Mouse (Mus musculus) activated CD4-positive, CD25-positive, alpha-beta regulatory T cell, adult 9 weeks (primary cell): Measurements from ENCODE around the gene Gm28042. TPM values are rescaled to one million over a fixed set of nuclear protein-coding genes. Genes with fewer than 3 reads are reported as not detected.

Source experiments
- polyA plus RNA-seq: library from polyadenylated mRNA; unstranded; fragments of 100-300 nt; shearing (Covaris generic); gene quantifications from one replicate; pipeline ENCODE4 v1.2.1, GENCODE M21; 2017

Gm28042 gene
- 7.9 TPM for polyA plus RNA-seq

DNA sequence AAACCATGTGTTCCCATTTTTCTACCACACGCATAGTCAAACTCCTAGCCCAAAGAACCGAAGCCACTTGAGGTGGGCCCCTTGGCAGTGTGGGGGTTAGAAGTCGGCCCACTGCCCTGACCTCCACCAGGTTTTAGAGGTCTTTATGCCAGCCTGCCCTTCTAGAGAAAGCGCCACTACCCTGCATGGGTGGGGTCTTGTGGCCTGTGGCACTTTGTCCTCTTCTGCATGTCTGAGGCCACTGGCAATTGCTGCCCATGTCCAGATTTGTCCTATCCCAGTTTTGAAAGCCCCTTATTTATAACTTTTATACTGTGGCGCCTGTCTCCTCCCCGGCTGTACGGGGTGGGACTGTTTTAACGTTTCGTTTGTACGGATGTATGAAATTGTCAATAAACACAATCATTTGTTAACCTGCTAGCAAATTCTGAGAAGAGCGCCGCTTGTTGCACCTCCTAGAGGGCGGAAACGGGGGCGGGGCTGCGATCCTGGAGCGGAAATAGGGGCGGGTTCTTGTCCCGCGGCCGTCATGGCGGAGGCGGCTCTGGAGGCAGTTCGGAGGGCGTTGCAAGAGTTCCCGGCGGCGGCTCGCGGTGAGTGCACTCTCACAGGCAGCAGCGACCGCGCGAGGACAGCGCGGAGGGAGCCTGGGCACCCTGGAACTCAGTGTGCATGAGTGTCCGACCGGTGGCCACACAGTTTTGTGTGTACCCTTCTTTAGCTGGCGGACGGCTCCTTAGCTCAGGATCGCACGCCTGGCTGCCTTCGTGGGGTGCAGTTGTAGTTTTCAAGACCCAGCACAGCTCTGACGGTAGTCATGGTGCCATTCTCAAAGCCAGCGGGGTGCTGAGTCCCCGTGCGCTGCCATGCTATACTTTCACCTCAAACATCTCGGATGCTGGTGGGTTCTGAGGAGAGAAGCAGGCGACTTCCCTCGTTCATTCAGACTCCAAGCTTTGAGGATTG is at the start of gene Gm28042, which contains the start of gene Jmjd7:
Gene Gm28042, plus strand, starts transcription at position 510 of the 966 bp plus-strand sequence.
Gene Jmjd7, plus strand, starts transcription at position 500 of the 966 bp plus-strand sequence.

DNA sequence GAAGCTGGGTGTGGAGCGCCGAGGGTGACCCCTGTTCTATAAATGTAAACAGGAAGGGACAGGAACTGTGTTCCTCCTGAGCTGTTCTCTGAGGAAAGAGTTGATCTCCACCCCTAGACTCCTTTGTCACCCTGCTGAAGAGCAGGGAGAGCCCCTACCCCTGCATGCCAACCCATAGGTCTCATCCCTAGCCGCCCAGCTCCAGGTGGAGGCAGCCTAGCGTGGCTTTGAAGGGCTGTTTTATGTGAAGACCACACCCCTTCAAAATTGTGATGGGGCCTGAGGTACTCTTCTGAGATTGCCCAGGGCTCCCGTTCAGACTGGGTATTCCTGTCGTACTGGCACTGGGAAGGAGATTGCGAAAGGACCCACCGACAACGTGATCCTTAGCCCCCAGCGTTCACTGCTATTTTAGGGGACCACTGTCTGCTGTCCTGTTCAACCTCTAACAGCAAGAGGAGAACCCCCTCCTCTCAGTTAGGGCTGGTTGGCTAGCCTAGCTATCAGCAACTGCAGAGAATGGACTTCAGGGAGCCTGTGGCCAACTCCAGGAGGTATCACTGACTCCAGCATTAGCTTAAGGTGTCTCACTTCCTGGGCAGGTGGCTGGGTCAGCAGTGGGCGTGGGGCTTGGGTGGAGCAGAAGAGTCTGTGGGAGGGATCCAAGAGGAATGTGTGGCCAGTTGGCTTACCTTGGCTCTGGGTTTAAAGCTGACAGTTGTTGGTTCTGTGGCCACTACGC is 5.6 kb downstream of the Gm28042 start, which contains the start of gene Pla2g4b:
Gene Pla2g4b, plus strand, starts transcription at position 692 of the 742 bp plus-strand sequence.

Other genes starting within 250 kb of the Gm28042 start
- 37.6 TPM for gene Rpap1, start 240.0 kb upstream of the Gm28042 start, polyA plus RNA-seq
- 2.2 TPM for gene Tyro3, start 229.8 kb upstream of the Gm28042 start, polyA plus RNA-seq
- 62.9 TPM for gene Mga, start 130.3 kb upstream of the Gm28042 start, polyA plus RNA-seq
- 11.2 TPM for gene Mapkbp1, start 54.8 kb upstream of the Gm28042 start, polyA plus RNA-seq
- gene Jmjd7, start within 50 bp of the Gm28042 start, polyA plus RNA-seq, result 19.1 TPM
- 4.5 TPM for gene Pla2g4b, start 5.9 kb downstream of the Gm28042 start, polyA plus RNA-seq
- gene Ehd4, start 127.1 kb downstream of the Gm28042 start, polyA plus RNA-seq, result 6.5 TPM
- gene Pla2g4e, start 217.8 kb downstream of the Gm28042 start, polyA plus RNA-seq, result not detected